Mouse (Mus musculus) MEL (cell line): ENCODE results near the gene Rsph6a. TPM values are rescaled to one million over a fixed set of nuclear protein-coding genes. Genes with fewer than 3 reads are reported as not detected.

Experiments used
- DNase-seq: peaks from one replicate; pipeline ENCODE4 v3.0.0; 2011; ENCODE audit warnings: low read depth, low spot score
- H3K27ac ChIP-seq: 2 replicates; pipeline ENCODE4 v1.5.1; 2012; ENCODE audit warnings: low read depth, mild to moderate bottlenecking, control low read depth, low read length, moderate library complexity; ENCODE audit not compliant: control insufficient read depth
- H3K27me3 ChIP-seq, 2 experiments: fragments of 150-350 bp in 1 of 2; sonication (generic) in 1 of 2; 2 replicates each; pipeline ENCODE4 v1.6.1; 2012; ENCODE audit warnings: low read length in 2 of 2, mild to moderate bottlenecking in 2 of 2, improper control_type of control experiment in 1 of 2, moderate library complexity in 1 of 2; ENCODE audit not compliant: insufficient read depth in 2 of 2, control insufficient read depth in 1 of 2
- H3K36me3 ChIP-seq, 2 experiments: 2 replicates each; pipeline ENCODE4 v1.6.1; 2012 to 2014; ENCODE audit warnings: low read length in 2 of 2, improper control_type of control experiment in 1 of 2, inconsistent platforms in 1 of 2, mild to moderate bottlenecking in 1 of 2; ENCODE audit not compliant: insufficient read depth in 2 of 2, control insufficient read depth in 1 of 2
- H3K4me1 ChIP-seq, 2 experiments: fragments of 150-350 bp in 1 of 2; sonication (generic) in 1 of 2; 2 replicates each; pipeline ENCODE4 v1.6.1; 2012; ENCODE audit warnings: low read length in 2 of 2, improper control_type of control experiment in 1 of 2, mild to moderate bottlenecking in 1 of 2; ENCODE audit not compliant: insufficient read depth in 2 of 2, control insufficient read depth in 1 of 2
- H3K4me3 ChIP-seq, 2 experiments: fragments of 150-350 bp in 1 of 2; sonication (generic) in 1 of 2; 2 replicates each; pipeline ENCODE4 v1.5.1; 2012; ENCODE audit warnings: low read depth in 2 of 2, low read length in 2 of 2, mild to moderate bottlenecking in 2 of 2, moderate library complexity in 2 of 2, control low read depth in 1 of 2, improper control_type of control experiment in 1 of 2; ENCODE audit not compliant: control insufficient read depth in 1 of 2, insufficient read depth in 1 of 2
- H3K79me2 ChIP-seq: 2 replicates; pipeline ENCODE4 v1.6.1; 2012; ENCODE audit warnings: mild to moderate bottlenecking, low read length, moderate library complexity; ENCODE audit not compliant: control insufficient read depth, poor library complexity, insufficient read depth
- H3K9ac ChIP-seq: 2 replicates; pipeline ENCODE4 v1.6.1; 2012; ENCODE audit warnings: low read depth, mild to moderate bottlenecking, control low read depth, low read length, moderate library complexity; ENCODE audit not compliant: control insufficient read depth, poor library complexity, severe bottlenecking
- H3K9me3 ChIP-seq: fragments of 150-350 bp; sonication (generic); replicated peaks from 2 replicates; pipeline ENCODE4 v1.6.1; 2012; ENCODE audit warnings: mild to moderate bottlenecking, low read length, improper control_type of control experiment, moderate library complexity; ENCODE audit not compliant: insufficient read depth
- CHD1 ChIP-seq: IDR thresholded peaks from 2 replicates; pipeline ENCODE4 v1.6.1; 2012; ENCODE audit warnings: low read depth, mild to moderate bottlenecking, inconsistent platforms, low read length, improper control_type of control experiment
- CTCF ChIP-seq, 3 experiments: IDR thresholded peaks in 2 of 3; conservative IDR thresholded peaks in 1 of 3; 2 replicates each; pipeline ENCODE4 v1.5.1; 2011 to 2012; ENCODE audit warnings: low read length in 3 of 3, low read depth in 2 of 3, mild to moderate bottlenecking in 2 of 3, improper control_type of control experiment in 1 of 3, inconsistent platforms in 1 of 3, mixed read lengths in 1 of 3, moderate library complexity in 1 of 3; ENCODE audit not compliant: control insufficient read depth in 1 of 3, insufficient read depth in 1 of 3, poor library complexity in 1 of 3, severe bottlenecking in 1 of 3
- E2F4 ChIP-seq: IDR thresholded peaks from 2 replicates; pipeline ENCODE4 v1.6.1; 2011; ENCODE audit warnings: low read depth, low read length, improper control_type of control experiment, borderline replicate concordance
- ELF1 ChIP-seq: IDR thresholded peaks from 2 replicates; pipeline ENCODE4 v1.6.1; 2014; ENCODE audit warnings: low read depth, mild to moderate bottlenecking, inconsistent platforms, low read length, improper control_type of control experiment, moderate library complexity
- GATA1 ChIP-seq: IDR thresholded peaks from 2 replicates; pipeline ENCODE4 v1.6.1; 2011; ENCODE audit warnings: low read depth, low read length, improper control_type of control experiment
- HCFC1 ChIP-seq: IDR thresholded peaks from 2 replicates; pipeline ENCODE4 v1.6.1; 2012; ENCODE audit warnings: low read depth, mild to moderate bottlenecking, inconsistent platforms, low read length, improper control_type of control experiment, moderate library complexity
- MAFK ChIP-seq: IDR thresholded peaks from 2 replicates; pipeline ENCODE4 v1.6.1; 2011; ENCODE audit warnings: low read depth, mild to moderate bottlenecking, low read length, improper control_type of control experiment, borderline replicate concordance
- NRF1 ChIP-seq: IDR thresholded peaks from 2 replicates; pipeline ENCODE4 v1.6.1; 2014; ENCODE audit warnings: low read depth, mild to moderate bottlenecking, inconsistent platforms, low read length, improper control_type of control experiment, moderate library complexity; ENCODE audit not compliant: poor library complexity, insufficient read depth, severe bottlenecking
- POLR2AphosphoS2 ChIP-seq: IDR thresholded peaks from 2 replicates; pipeline ENCODE4 v1.6.1; 2011; ENCODE audit warnings: low read length, improper control_type of control experiment
- RCOR1 ChIP-seq: IDR thresholded peaks from 2 replicates; pipeline ENCODE4 v1.6.1; 2012; ENCODE audit warnings: low read depth, mild to moderate bottlenecking, inconsistent platforms, low read length, improper control_type of control experiment
- SIN3A ChIP-seq: IDR thresholded peaks from 2 replicates; pipeline ENCODE4 v1.6.1; 2012; ENCODE audit warnings: low read length, improper control_type of control experiment, inconsistent platforms
- UBTF ChIP-seq: IDR thresholded peaks from 2 replicates; pipeline ENCODE4 v1.6.1; 2012; ENCODE audit warnings: low read depth, mild to moderate bottlenecking, inconsistent platforms, low read length, improper control_type of control experiment, moderate library complexity, borderline replicate concordance; ENCODE audit not compliant: insufficient read depth
- USF1 ChIP-seq: IDR thresholded peaks from 2 replicates; pipeline ENCODE4 v1.6.1; 2014; ENCODE audit warnings: low read depth, mild to moderate bottlenecking, inconsistent platforms, low read length, improper control_type of control experiment, moderate library complexity
- USF2 ChIP-seq, 2 experiments: IDR thresholded peaks; 2 replicates each; pipeline ENCODE4 v1.6.1; 2011 to 2012; ENCODE audit warnings: improper control_type of control experiment in 2 of 2, low read length in 2 of 2, borderline replicate concordance in 1 of 2, inconsistent platforms in 1 of 2, low read depth in 1 of 2, mild to moderate bottlenecking in 1 of 2; ENCODE audit not compliant: insufficient read depth in 1 of 2
- polyA plus RNA-seq, 2 experiments: library from polyadenylated mRNA; stranded (reverse) in 1 of 2; unstranded in 1 of 2; fragments of >175 nt in 1 of 2; fragments of >200 nt in 1 of 2; gene quantifications; 2 replicates each; pipeline versions ENCODE4 v1.2.1 to v1.2.4; 2012; ENCODE audit warnings: low replicate concordance in 2 of 2, low read depth in 1 of 2; ENCODE audit not compliant: insufficient read length in 2 of 2, insufficient read depth in 1 of 2, missing spikeins in 1 of 2
- total RNA-seq: library from RNA; depleted of rRNA; stranded (reverse); fragments of 300-350 nt; gene quantifications from 2 replicates; pipeline ENCODE4 v1.2.3, GENCODE M21; 2012

Rsph6a gene
- total and polyA plus RNA-seq, 3 experiments: 0.04 to 0.23 TPM; not detected in 1

DNA sequence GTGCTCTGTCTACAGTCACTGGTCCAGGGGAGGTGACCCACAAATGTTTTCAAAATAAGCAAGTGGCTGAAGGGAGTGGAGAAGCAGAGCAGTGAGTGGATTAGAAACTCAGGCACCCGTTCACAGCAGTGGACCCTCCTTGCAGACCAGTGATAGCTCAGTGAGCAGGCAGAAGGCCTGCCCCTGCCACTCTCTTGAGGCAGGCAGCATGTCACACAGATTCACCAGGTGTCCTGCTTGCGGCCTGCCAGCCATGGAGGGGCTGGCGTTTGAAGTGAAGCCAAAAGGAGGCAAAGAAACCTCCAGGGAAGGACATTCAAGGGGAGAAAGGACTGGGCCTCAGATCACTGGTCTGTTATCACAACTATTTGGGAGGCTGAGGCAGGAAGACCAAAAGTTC, 24.2 kb downstream of the Rsph6a start:
- DNase-seq: no peak
- Histone ChIP-seq H3K27ac (no peak overlapping the region), H3K27me3 (no peaks in the 10 kb centered on the region), H3K9ac (no peak overlapping the region), H3K79me2 (peaks cover 9% of the 10 kb centered on the region), H3K36me3 (peaks cover 0 to 11% of the 10 kb centered on the region in 2 experiments; a peak in 2 of 4 replicates), H3K4me1 (peaks cover 4 to 20% of the 10 kb centered on the region in 2 experiments), H3K4me3 (no peak overlapping the region), H3K9me3 (no peaks in the 10 kb centered on the region)
- TF ChIP-seq USF1 (no peak), UBTF (no peak), SIN3A (no peak), USF2 (IDR thresholded peaks at IDR 0.05; ENCODE audit: borderline replicate concordance in 1 of 2, insufficient read depth in 1 of 2, low read depth in 1 of 2, low read length in 2 of 2) (no peak), MAFK (no peak), CTCF (IDR thresholded peaks at IDR 0.05 in 2 of 3, conservative IDR thresholded peaks at IDR 0.05 in 1 of 3; ENCODE audit: control insufficient read depth in 1 of 3, insufficient read depth in 1 of 3, low read depth in 2 of 3, low read length in 3 of 3, poor library complexity in 1 of 3, severe bottlenecking in 1 of 3) (no peak), NRF1 (no peak), HCFC1 (no peak), ELF1 (no peak), POLR2AphosphoS2 (no peak)

DNA sequence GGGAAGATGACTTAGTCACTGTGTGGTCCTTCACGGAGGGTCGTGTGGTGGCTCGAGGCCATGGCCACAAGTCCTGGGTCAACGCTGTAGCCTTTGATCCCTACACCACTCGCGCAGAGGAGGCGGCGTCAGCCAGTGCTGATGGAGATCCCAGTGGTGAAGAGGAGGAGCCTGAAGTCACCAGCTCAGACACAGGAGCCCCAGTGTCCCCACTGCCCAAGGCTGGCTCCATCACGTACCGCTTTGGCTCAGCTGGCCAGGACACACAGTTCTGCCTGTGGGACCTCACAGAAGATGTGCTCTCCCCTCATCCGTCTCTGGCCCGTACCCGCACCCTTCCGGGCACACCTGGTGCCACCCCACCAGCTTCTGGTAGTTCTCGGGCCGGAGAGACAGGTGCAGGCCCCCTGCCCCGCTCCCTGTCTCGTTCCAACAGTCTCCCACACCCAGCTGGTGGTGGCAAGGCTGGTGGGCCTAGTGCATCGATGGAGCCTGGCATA, 26.0 kb downstream of the Rsph6a start:
- Histone ChIP-seq H3K9me3 (no peaks in the 10 kb centered on the region), H3K27ac (no peak overlapping the region), H3K4me3 (no peak overlapping the region), H3K9ac (no peak overlapping the region), H3K4me1 (peaks cover 4 to 22% of the 10 kb centered on the region in 2 experiments), H3K79me2 (peaks cover 9% of the 10 kb centered on the region), H3K36me3 (peaks cover 0 to 15% of the 10 kb centered on the region in 2 experiments; a peak in 2 of 4 replicates), H3K27me3 (no peaks in the 10 kb centered on the region)
- DNase-seq: no peak
- TF ChIP-seq UBTF (no peak), USF2 (IDR thresholded peaks at IDR 0.05; ENCODE audit: borderline replicate concordance in 1 of 2, insufficient read depth in 1 of 2, low read depth in 1 of 2, low read length in 2 of 2) (no peak), CHD1 (no peak), E2F4 (no peak), RCOR1 (no peak), GATA1 (no peak)
